17 mouse cellular contexts compared by ENCODE assay signal in the genomic region with DNA sequence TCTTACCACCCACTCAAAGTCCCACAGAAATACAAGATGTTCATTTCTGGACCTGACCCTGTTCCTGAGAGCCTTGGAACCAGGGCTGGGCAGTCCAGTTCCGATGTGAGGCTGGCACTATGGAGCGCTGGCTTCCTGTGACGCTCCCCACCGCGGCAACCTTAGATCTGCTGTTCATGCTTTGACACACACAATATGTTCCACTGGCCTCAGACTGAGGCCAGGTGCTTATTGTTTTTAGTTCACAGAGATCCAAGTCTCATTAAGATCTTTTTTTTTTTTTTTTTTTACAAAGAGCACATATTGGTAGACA.
"Had no signal": no experiment of that assay in that cellular context is flagged by ENCODE, and none has a peak within 500 bp of the region (broad histone marks: within the 10 kb centered on the region; RNA-seq: fewer than 3 reads in every experiment).

No protein-coding gene starts in this region.

- H3K4me3 ChIP-seq: liver, embryonic 12.5 days; myocyte; neural tube, embryonic 13.5 days; neural tube, embryonic 15.5 days had no signal

- H3K9me3 ChIP-seq: liver, embryonic 12.5 days; neural tube, embryonic 13.5 days; neural tube, embryonic 15.5 days had no signal

- H3K9ac ChIP-seq: liver, embryonic 12.5 days; liver, embryonic 14.5 days; lung, embryonic 14.5 days; neural tube, embryonic 13.5 days; neural tube, embryonic 15.5 days had no signal

- ATAC-seq: liver, embryonic 12.5 days had no signal

- DNase-seq: lung, adult 18-20 months; lung, embryonic 14.5 days; lung, postnatal 10 days; lung, postnatal 4 days; retina, postnatal 1 day; right cerebral cortex, adult 18-20 months; right cerebral cortex, postnatal 25 days; right cerebral cortex, postnatal 4 days; spleen, adult 18-20 months; thymus, adult 18-20 months; thymus, postnatal 14 days; thymus, postnatal 36 days had no signal

- H3K4me2 ChIP-seq: liver, embryonic 12.5 days; lung, embryonic 14.5 days; neural tube, embryonic 13.5 days; neural tube, embryonic 15.5 days had no signal

- H3K4me1 ChIP-seq: neural tube, embryonic 15.5 days had no signal

- H3K36me3 ChIP-seq: neural tube, embryonic 15.5 days had no signal

- H3K27ac ChIP-seq: liver, embryonic 12.5 days; liver, embryonic 14.5 days; neural tube, embryonic 13.5 days; neural tube, embryonic 15.5 days had no signal

- H3K27me3 ChIP-seq: liver, embryonic 12.5 days; neural tube, embryonic 13.5 days; neural tube, embryonic 15.5 days had no signal
